Mouse (Mus musculus) embryonic fibroblast, embryonic 13.5 days (primary cell): ENCODE measurements around the gene Mier3.

Experiments
- CTCF ChIP-seq: IDR thresholded peaks from 2 replicates; pipeline ENCODE4 v1.5.1; 2011; ENCODE audit warnings: mild to moderate bottlenecking, control low read depth, low read length, moderate library complexity, borderline replicate concordance; ENCODE audit not compliant: insufficient read depth
- POLR2A ChIP-seq: IDR thresholded peaks from 2 replicates; pipeline ENCODE4 v1.6.1; 2011; ENCODE audit warnings: low read depth, mild to moderate bottlenecking, control low read depth, low read length, moderate library complexity

DNA sequence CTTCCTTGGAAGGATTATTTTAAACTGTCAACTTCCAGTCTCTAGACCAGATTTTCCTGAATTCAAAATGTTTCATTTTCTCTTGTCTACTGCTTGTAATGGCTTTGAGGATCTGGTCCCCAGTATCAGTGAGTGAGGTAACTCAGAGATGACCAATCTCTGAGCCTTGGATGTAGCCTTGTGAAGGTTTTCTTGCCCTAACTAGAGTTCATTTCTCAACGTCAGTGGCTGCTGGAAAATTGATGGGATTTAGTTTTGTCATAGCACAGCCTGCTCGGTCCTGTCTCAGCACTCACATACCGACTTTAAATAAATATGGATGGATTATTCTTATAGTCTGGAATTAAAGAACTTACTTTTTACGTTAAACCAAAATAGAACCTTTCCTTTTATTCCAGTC, 29.8 kb downstream of the Mier3 start:
- TF ChIP-seq CTCF (no peak), POLR2A (no peak)
